Mouse (Mus musculus) midbrain, postnatal 0 days (tissue): ENCODE results near the gene Taar7d. TPM values are rescaled to one million over a fixed set of nuclear protein-coding genes. Genes with fewer than 3 reads are reported as not detected.
"Not testable (repeated sequence)": the region's sequence is repeated elsewhere in the genome, so short reads cannot be mapped to it uniquely, and the experiment has no call there.

Experiments
- ATAC-seq: fragments of 200-750 bp; cut with Nextera tagmentation; 2 replicates; pipeline ENCODE4 v1.8.0; 2017; ENCODE audit warnings: moderate number of reproducible peaks, mild to moderate bottlenecking, moderate TSS enrichment, moderate library complexity; ENCODE audit not compliant: low FRiP score
- DNase-seq: peaks from one replicate; pipeline ENCODE4 v3.0.0-alpha.2; 2015; ENCODE audit warnings: low spot score
- H3K27ac ChIP-seq: fragments of 300-500 bp; sonication (generic); 2 replicates; pipeline ENCODE4 v1.5.1; 2014; ENCODE audit warnings: low read depth, mild to moderate bottlenecking, low read length, mixed read lengths
- H3K27me3 ChIP-seq: fragments of 300-500 bp; sonication (generic); 2 replicates; pipeline ENCODE4 v1.6.1; 2014; ENCODE audit warnings: low read length, control low read depth, mixed read lengths; ENCODE audit not compliant: insufficient read depth
- H3K36me3 ChIP-seq: fragments of 300-500 bp; sonication (generic); 2 replicates; pipeline ENCODE4 v1.6.1; 2014; ENCODE audit warnings: low read length, control low read depth, mixed read lengths; ENCODE audit not compliant: insufficient read depth
- H3K4me1 ChIP-seq: fragments of 300-500 bp; sonication (generic); 2 replicates; pipeline ENCODE4 v1.6.1; 2014; ENCODE audit warnings: mild to moderate bottlenecking, control low read depth, antibody characterized with exemption, low read length, mixed read lengths; ENCODE audit not compliant: insufficient read depth
- H3K4me2 ChIP-seq: fragments of 300-500 bp; sonication (generic); 2 replicates; pipeline ENCODE4 v1.6.1; 2014; ENCODE audit warnings: low read depth, mild to moderate bottlenecking, low read length, mixed read lengths; ENCODE audit not compliant: poor library complexity, severe bottlenecking
- H3K4me3 ChIP-seq: fragments of 300-500 bp; sonication (generic); 2 replicates; pipeline ENCODE4 v1.5.1; 2014; ENCODE audit warnings: low read depth, mild to moderate bottlenecking, low read length, moderate library complexity
- H3K9ac ChIP-seq: fragments of 300-500 bp; sonication (generic); replicated peaks from 2 replicates; pipeline ENCODE4 v1.6.1; 2014; ENCODE audit warnings: mild to moderate bottlenecking, low read length, moderate library complexity, mixed read lengths; ENCODE audit not compliant: poor library complexity, severe bottlenecking
- H3K9me3 ChIP-seq: fragments of 300-500 bp; sonication (generic); 2 replicates; pipeline ENCODE4 v1.6.1; 2016; ENCODE audit warnings: low read length, control low read depth
- CTCF ChIP-seq: IDR thresholded peaks from 2 replicates; pipeline ENCODE4 v1.5.1; 2016; ENCODE audit warnings: antibody characterized with exemption, mild to moderate bottlenecking
- WGBS: fragments of 180-500 bp; shearing (Covaris S2); extraction: QIAGEN DNeasy Blood & Tissue Kit; methylation state at CpG from one replicate; pipeline ENCODE4 v1.1.7; 2014; 5-methylcytosine and 5-hydroxymethylcytosine counted together
- polyA plus RNA-seq: library from polyadenylated mRNA; unstranded; fragments of >200 nt; fragmentation: Nextera tagmentation; extraction: Ambion mirVana; gene quantifications from 2 replicates; pipeline ENCODE4 v1.2.1, GENCODE M21; 2015
- total RNA-seq: library from RNA; depleted of rRNA; stranded (reverse); fragments of >200 nt; gene quantifications from 2 replicates; pipeline ENCODE4 v1.2.3, GENCODE M21; 2014; rRNA removed

Gene Taar7d
- total and polyA plus RNA-seq, 2 experiments from 2014 or later, result not detected

DNA sequence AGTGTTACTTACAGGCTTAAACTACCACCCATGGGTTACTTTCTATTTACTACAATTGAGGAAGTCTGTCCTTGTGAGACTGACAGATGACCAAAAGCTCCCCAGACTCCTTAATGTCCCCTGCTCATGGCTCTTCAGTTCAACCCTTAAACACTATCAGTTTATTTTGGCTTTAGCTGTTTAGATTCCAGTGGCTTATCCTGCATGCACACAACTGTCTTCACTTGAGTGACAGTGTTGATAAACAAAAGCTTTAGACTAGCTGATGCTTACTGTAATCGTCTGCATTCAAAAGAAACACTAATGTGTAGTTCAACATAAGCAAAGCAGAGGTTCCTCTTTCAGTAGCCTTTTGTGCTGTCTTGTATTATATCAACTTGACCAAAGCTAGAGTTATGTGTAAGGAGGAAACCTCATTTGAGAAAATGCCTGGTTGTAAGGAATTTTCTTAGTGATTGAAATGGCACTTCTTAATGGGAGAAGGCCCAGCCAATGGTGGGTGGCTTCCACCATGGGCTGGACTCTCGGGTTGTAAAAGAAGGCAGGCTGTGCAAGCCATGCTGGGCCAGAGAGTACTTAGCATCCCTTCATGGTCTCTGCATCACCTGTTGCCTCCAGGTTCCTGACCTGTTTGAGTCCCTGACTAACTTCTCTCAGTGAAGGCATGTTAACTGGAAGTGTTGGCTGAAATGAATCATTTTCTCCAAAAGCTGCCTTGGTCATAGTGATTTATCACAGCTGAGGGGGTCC lies 13.3 kb downstream of the Taar7d start:
- Histone ChIP-seq H3K9ac (no peak overlapping the region), H3K27ac (no peak overlapping the region), H3K9me3 (no peaks in the 10 kb centered on the region), H3K4me2 (no peak overlapping the region), H3K4me3 (no peak overlapping the region), H3K36me3 (no peaks in the 10 kb centered on the region), H3K4me1 (no peaks in the 10 kb centered on the region), H3K27me3 (no peaks in the 10 kb centered on the region)
- no peak for TF ChIP-seq CTCF
- DNase-seq (no peak), ATAC-seq (no peak)
- 67% methylated on average over 2 of the region's 2 CpGs for WGBS

DNA sequence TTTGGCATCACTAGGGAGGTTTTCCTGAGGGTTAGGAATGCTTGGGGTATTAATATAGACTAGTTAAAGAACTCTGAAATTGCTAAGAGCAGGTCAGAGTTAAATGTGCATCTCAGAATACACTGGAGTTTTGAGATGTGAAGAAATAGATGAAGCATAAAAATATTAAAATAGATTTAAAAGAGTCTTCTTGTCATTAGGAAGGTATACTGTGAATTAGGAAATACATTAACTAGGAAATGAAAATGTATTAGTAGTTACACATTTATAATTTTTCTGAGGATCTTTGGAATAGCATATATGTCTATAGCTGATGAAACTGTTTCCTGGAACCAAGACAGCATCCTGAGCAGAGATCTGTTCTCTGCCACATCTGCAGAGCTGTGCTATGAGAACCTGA lies 22.2 kb downstream of the Taar7d start, which contains the start of gene Taar7f:
Taar7f (plus strand) TSS at position 301 of the 400 bp plus-strand sequence.
- Histone ChIP-seq H3K9me3 (no peaks in the 10 kb centered on the region), H3K27me3 (no peaks in the 10 kb centered on the region), H3K9ac (no peak within 1 kb of the TSS), H3K4me3 (no peak within 1 kb of the TSS), H3K27ac (no peak within 1 kb of the TSS), H3K4me1 (no peaks in the 10 kb centered on the region), H3K4me2 (no peak within 1 kb of the TSS), H3K36me3 (no peaks in the 10 kb centered on the region)
- no peak for TF ChIP-seq CTCF
- ATAC-seq, result no peak
- no peak for DNase-seq

DNA sequence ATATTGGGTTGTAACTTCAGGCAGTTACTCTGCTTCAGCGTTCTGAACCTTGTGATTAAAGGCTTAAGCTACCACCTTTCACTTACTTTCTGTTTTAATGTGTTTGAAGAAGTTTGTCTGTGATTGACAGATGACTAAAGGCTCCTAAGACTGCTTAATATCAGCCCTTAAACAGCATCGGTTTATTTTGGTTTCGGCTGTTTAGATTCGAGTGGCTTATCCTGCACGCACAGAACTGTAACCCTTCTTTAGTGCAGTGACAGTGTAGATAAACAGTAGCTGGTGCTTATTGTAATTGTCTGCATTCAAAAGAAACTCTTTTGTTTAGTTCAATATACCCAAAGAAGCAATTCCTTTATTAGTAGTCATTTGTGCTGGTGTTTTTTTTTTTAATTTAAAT lies 25.0 kb downstream of the Taar7d start:
- no peaks in the 10 kb centered on the region for H3K27me3 ChIP-seq
- H3K27ac ChIP-seq, result no peak overlapping the region
- no peaks in the 10 kb centered on the region for H3K36me3 ChIP-seq
- WGBS, result 69% methylated on average over 5 of the region's 5 CpGs
- no peak overlapping the region for H3K9ac ChIP-seq
- DNase-seq (no peak), ATAC-seq (no peak)
- no peak for TF ChIP-seq CTCF
- no peaks in the 10 kb centered on the region for H3K4me1 ChIP-seq
- H3K9me3 ChIP-seq, result no peaks in the 10 kb centered on the region
- H3K4me3 ChIP-seq, result no peak overlapping the region
- H3K4me2 ChIP-seq, result no peak overlapping the region

DNA sequence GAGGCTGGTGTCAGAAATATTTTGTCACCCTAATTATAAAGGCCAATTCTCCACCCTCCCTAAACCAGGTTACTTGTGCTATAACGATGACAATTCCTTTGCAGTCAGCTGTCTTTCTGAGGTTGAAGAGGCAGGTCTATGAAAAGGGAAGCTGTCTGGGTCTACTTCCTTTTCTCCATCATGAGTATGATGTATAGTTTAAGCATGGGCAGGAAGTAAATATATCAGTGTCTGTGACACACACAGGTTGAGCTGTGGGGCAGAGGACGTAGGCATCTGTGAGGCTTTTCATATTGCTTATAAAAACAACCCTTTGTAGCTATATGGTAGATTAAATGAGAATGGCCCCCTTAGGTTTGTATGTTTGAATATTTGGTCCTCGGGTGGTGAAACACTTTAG lies 32.0 kb downstream of the Taar7d start:
- no peak for ATAC-seq
- H3K27ac ChIP-seq, result no peak overlapping the region
- H3K27me3 ChIP-seq, result no peaks in the 10 kb centered on the region
- 87% methylated on average over 3 of the region's 3 CpGs for WGBS
- no peaks in the 10 kb centered on the region for H3K9me3 ChIP-seq
- H3K9ac ChIP-seq, result no peak overlapping the region
- no peak overlapping the region for H3K4me3 ChIP-seq
- no peak for TF ChIP-seq CTCF
- DNase-seq, result no peak
- H3K4me2 ChIP-seq, result no peak overlapping the region
- no peaks in the 10 kb centered on the region for H3K4me1 ChIP-seq
- no peaks in the 10 kb centered on the region for H3K36me3 ChIP-seq

- H3K9ac ChIP-seq, H3K36me3 ChIP-seq, ATAC-seq, DNase-seq, H3K4me1 ChIP-seq, H3K9me3 ChIP-seq, H3K27ac ChIP-seq, H3K27me3 ChIP-seq, H3K4me3 ChIP-seq, H3K4me2 ChIP-seq: not testable (repeated sequence)
- 31% methylated on average over 2 of the region's 2 CpGs for WGBS
Observed at GRCm38 (mm10) chr10:24074751-24075150, 47.7 kb downstream of the Taar7d start.

DNA sequence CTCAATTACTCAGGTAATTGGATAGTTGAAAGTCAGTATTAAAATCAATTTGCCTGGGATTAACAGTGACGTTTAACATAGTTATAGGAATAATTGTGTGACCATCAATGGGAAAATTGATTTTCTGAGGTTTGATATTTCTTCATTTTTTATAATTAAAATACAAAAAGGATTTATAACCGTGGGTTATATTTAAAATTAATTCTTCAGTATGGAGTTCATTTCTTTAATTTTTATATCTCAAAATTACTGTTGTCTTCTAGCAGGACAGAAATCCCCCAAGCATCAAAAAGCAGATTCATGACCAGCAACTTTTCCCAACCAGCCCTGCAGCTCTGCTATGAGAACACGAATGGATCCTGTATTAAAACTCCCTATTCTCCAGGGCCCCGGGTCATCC lies 49.2 kb downstream of the Taar7d start, which contains the start of gene Taar8a:
Taar8a (plus strand) TSS at position 301 of the 400 bp plus-strand sequence.
- not testable (repeated sequence) for H3K4me2 ChIP-seq

More for the DNA sequence above, 49.2 kb downstream of the Taar7d start, which contains the start of gene Taar8a:
- 73% methylated on average over 2 of the region's 4 CpGs for WGBS
- H3K9me3 ChIP-seq, H3K4me1 ChIP-seq, H3K9ac ChIP-seq, H3K4me3 ChIP-seq, H3K27ac ChIP-seq, H3K36me3 ChIP-seq, H3K27me3 ChIP-seq, DNase-seq, ATAC-seq: not testable (repeated sequence)

Other genes with a start within 250 kb of the Taar7d start
- gene Rps12, start 239.9 kb upstream of the Taar7d start, total RNA-seq, result 1,859 and 2,007 TPM in 2 replicates
- 108 and 142 TPM in 2 replicates for gene Rps12, start 239.9 kb upstream of the Taar7d start, polyA plus RNA-seq
- gene Slc18b1, start 230.2 kb upstream of the Taar7d start, total RNA-seq, result 12.7 and 13.7 TPM in 2 replicates
- 12.4 TPM in 2 replicates for gene Slc18b1, start 230.2 kb upstream of the Taar7d start, polyA plus RNA-seq
- not detected in 2 replicates for gene Vnn3, start 175.8 kb upstream of the Taar7d start, total RNA-seq
- 0.09 TPM in 1 of 2 replicates, not detected in the other for gene Vnn3, start 175.8 kb upstream of the Taar7d start, polyA plus RNA-seq
- 0.28 TPM in 1 of 2 replicates, not detected in the other for gene Vnn1, start 132.5 kb upstream of the Taar7d start, total RNA-seq
- gene Vnn1, start 132.5 kb upstream of the Taar7d start, polyA plus RNA-seq, result 0.67 and 0.83 TPM in 2 replicates
- gene Taar1, start 106.9 kb upstream of the Taar7d start, total RNA-seq, result not detected in 2 replicates
- gene Taar1, start 106.9 kb upstream of the Taar7d start, polyA plus RNA-seq, result not detected in 2 replicates
- not detected in 2 replicates for gene Taar2, start 88.7 kb upstream of the Taar7d start, total RNA-seq
- gene Taar2, start 88.7 kb upstream of the Taar7d start, polyA plus RNA-seq, result not detected in 2 replicates
- gene Taar3, start 77.7 kb upstream of the Taar7d start, total RNA-seq, result not detected in 2 replicates
- gene Taar3, start 77.7 kb upstream of the Taar7d start, polyA plus RNA-seq, result not detected in 2 replicates
- not detected in 2 replicates for gene Taar4, start 66.7 kb upstream of the Taar7d start, total RNA-seq
- 0.15 TPM in 1 of 2 replicates, not detected in the other for gene Taar4, start 66.7 kb upstream of the Taar7d start, polyA plus RNA-seq
- gene Taar5, start 56.5 kb upstream of the Taar7d start, total RNA-seq, result not detected in 2 replicates
- gene Taar5, start 56.5 kb upstream of the Taar7d start, polyA plus RNA-seq, result not detected in 2 replicates
- gene Taar6, start 41.6 kb upstream of the Taar7d start, total RNA-seq, result not detected in 2 replicates
- not detected in 2 replicates for gene Taar6, start 41.6 kb upstream of the Taar7d start, polyA plus RNA-seq
- gene Taar7a, start 33.7 kb upstream of the Taar7d start, total RNA-seq, result not detected in 2 replicates
- not detected in 2 replicates for gene Taar7a, start 33.7 kb upstream of the Taar7d start, polyA plus RNA-seq
- gene Taar7b, start 27.3 kb upstream of the Taar7d start, total RNA-seq, result not detected in 2 replicates
- not detected in 2 replicates for gene Taar7b, start 27.3 kb upstream of the Taar7d start, polyA plus RNA-seq
- gene Taar7e, start 10.4 kb downstream of the Taar7d start, total RNA-seq, result not detected in 2 replicates
- gene Taar7e, start 10.4 kb downstream of the Taar7d start, polyA plus RNA-seq, result not detected in 2 replicates
- not detected in 2 replicates for gene Taar7f, start 22.3 kb downstream of the Taar7d start, total RNA-seq
- gene Taar7f, start 22.3 kb downstream of the Taar7d start, polyA plus RNA-seq, result not detected in 2 replicates
- not detected in 2 replicates for gene Taar8a, start 49.3 kb downstream of the Taar7d start, total RNA-seq
- gene Taar8a, start 49.3 kb downstream of the Taar7d start, polyA plus RNA-seq, result not detected in 2 replicates
- gene Taar8b, start 65.1 kb downstream of the Taar7d start, total RNA-seq, result not detected in 2 replicates
- gene Taar8b, start 65.1 kb downstream of the Taar7d start, polyA plus RNA-seq, result not detected in 2 replicates
- not detected in 2 replicates for gene Taar8c, start 74.7 kb downstream of the Taar7d start, total RNA-seq
- gene Taar8c, start 74.7 kb downstream of the Taar7d start, polyA plus RNA-seq, result not detected in 2 replicates
- not detected in 2 replicates for gene Taar9, start 82.3 kb downstream of the Taar7d start, total RNA-seq
- gene Taar9, start 82.3 kb downstream of the Taar7d start, polyA plus RNA-seq, result not detected in 2 replicates
- 144 and 180 TPM in 2 replicates for gene Stx7, start 122.1 kb downstream of the Taar7d start, total RNA-seq
- gene Stx7, start 122.1 kb downstream of the Taar7d start, polyA plus RNA-seq, result 349 and 358 TPM in 2 replicates
- gene Moxd1, start 196.3 kb downstream of the Taar7d start, total RNA-seq, result 5.1 and 10.8 TPM in 2 replicates
- 1.1 and 1.4 TPM in 2 replicates for gene Moxd1, start 196.3 kb downstream of the Taar7d start, polyA plus RNA-seq